In the genomic region with DNA sequence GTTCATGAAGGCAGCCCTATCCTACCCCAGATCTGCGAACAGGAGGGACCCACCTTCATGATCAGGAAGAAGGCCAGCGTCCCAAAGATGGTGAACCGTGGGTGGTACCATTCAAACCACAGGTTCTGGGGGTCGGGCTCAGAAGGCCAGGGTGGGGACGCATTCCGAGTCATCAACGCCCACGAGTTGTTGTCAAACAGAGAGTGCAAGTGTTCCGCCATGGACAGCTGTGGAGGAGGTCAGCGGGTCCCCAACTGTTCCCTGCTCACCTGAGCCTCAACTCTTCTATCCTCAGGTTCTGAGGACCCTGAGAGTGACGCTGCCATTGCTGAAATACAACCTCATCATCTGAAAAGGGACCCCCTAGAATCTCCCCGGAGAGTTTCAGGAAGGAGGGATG, we compare ENCODE assay signal across 23 mouse cellular contexts. TPM values are rescaled to one million over a fixed set of nuclear protein-coding genes. Genes with fewer than 3 reads are reported as not detected.
"Had no signal": no experiment of that assay in that cellular context is flagged by ENCODE, and none has a peak within 500 bp of the region (broad histone marks: within the 10 kb centered on the region; RNA-seq: fewer than 3 reads in every experiment).

No protein-coding gene starts in this region.

- H3K27me3 ChIP-seq: stomach, embryonic 15.5 days had no signal

- H3K4me3 ChIP-seq: neural tube, embryonic 12.5 days; neural tube, embryonic 13.5 days; neural tube, embryonic 15.5 days; stomach, embryonic 15.5 days had no signal

- H3K36me3 ChIP-seq: neural tube, embryonic 12.5 days; neural tube, embryonic 13.5 days; neural tube, embryonic 15.5 days; stomach, embryonic 15.5 days had no signal

- DNase-seq: retina, postnatal 1 day; right cerebral cortex, adult 18-20 months; right cerebral cortex, postnatal 14 days; right cerebral cortex, postnatal 4 days; spleen, adult 18-20 months; thymus, adult 18-20 months; thymus, adult 2 months; thymus, postnatal 14 days; thymus, postnatal 25 days; thymus, postnatal 36 days; thymus, postnatal 4 days had no signal

- H3K4me2 ChIP-seq: neural tube, embryonic 12.5 days; neural tube, embryonic 13.5 days; neural tube, embryonic 15.5 days; stomach, embryonic 15.5 days had no signal

RNA-seq across cellular contexts. Expression of gene Clcnka, which starts 7.2 kb away (rescaled TPM):
- polyA plus RNA-seq: neural tube, embryonic 12.5 days; neural tube, embryonic 13.5 days; neural tube, embryonic 15.5 days; small intestine, adult 2 months; stomach, postnatal 0 days; urinary bladder, adult 2 months had no signal

RNA-seq across cellular contexts. Expression of gene Clcnkb, which starts 24.5 kb away (rescaled TPM):
- polyA plus RNA-seq: neural tube, embryonic 12.5 days; neural tube, embryonic 13.5 days; neural tube, embryonic 14.5 days; small intestine, adult 2 months; stomach, embryonic 14.5 days; stomach, embryonic 15.5 days; stomach, embryonic 16.5 days; stomach, postnatal 0 days; thymus, postnatal 0 days had no signal

RNA-seq across cellular contexts. Expression of gene Hspb7, which starts 29.3 kb away (rescaled TPM):
- polyA plus RNA-seq: neural tube, embryonic 12.5 days; neural tube, embryonic 13.5 days; thymus, postnatal 0 days had no signal

RNA-seq across cellular contexts. Expression of gene Srarp, which starts 44.6 kb away (rescaled TPM):
- polyA plus RNA-seq: neural tube, embryonic 12.5 days; neural tube, embryonic 13.5 days; small intestine, adult 2 months; spleen, adult 2 months; stomach, embryonic 14.5 days; stomach, embryonic 15.5 days; stomach, embryonic 16.5 days; stomach, postnatal 0 days; thymus, postnatal 0 days had no signal
